Mouse (Mus musculus): ENCODE measurements at regions not wholly inside any gene's neighbourhood (a gene's known extent, or its start where the extent isn't known, plus 50 kb on each side); places are given as distances from the start of the nearest gene placed in this dataset.
"Not testable (repeated sequence)": the region's sequence is repeated elsewhere in the genome, so short reads cannot be mapped to it uniquely, and the experiment has no call there.

GRCm38 (mm10) chr17:29435345-29436006, 55.1 kb upstream of the Pim1 start:
- Histone ChIP-seq H3K27ac (ENCODE audit: control insufficient read depth, insufficient read depth, low read depth, low read length) (no peak overlapping the region), H3K4me1 (ENCODE audit: control insufficient read depth, insufficient read depth, low read length) (peaks cover 14% of the 10 kb centered on the region), H3K36me3 (ENCODE audit: control insufficient read depth, insufficient read depth, low read length) (no peaks in the 10 kb centered on the region), H3K4me3 (ENCODE audit: control insufficient read depth, low read depth, low read length) (peak overlapping the region; percentile 74), H3K27me3 (ENCODE audit: control insufficient read depth, insufficient read depth, low read length) (0 out of 2 replicates have a peak, but pooled peaks cover 3% of the 10 kb centered on the region)
- TF ChIP-seq CTCF (IDR thresholded peaks at IDR 0.05; ENCODE audit: control insufficient read depth, insufficient read depth, insufficient replicate concordance, low read depth, low read length): no peak
- no peak for TF ChIP-seq POLR2A (IDR thresholded peaks at IDR 0.05; ENCODE audit: control insufficient read depth, low read depth, low read length)

GRCm38 (mm10) chr17:29436484-29436870, 54.1 kb upstream of the Pim1 start:
- H3K4me3 ChIP-seq (ENCODE audit: control insufficient read depth, low read depth, low read length): peak overlapping the region; percentile 96
- not testable (repeated sequence) for H3K36me3 ChIP-seq (ENCODE audit: control insufficient read depth, insufficient read depth, low read length); H3K27me3 ChIP-seq (ENCODE audit: control insufficient read depth, insufficient read depth, low read length)
- peak overlapping the region; percentile 79 for H3K27ac ChIP-seq (ENCODE audit: control insufficient read depth, insufficient read depth, low read depth, low read length)
- peaks cover 11% of the 10 kb centered on the region for H3K4me1 ChIP-seq (ENCODE audit: control insufficient read depth, insufficient read depth, low read length)

GRCm38 (mm10) chr17:29436871-29437534, 53.5 kb upstream of the Pim1 start:
- 0 out of 2 replicates have a peak, but pooled peaks cover 3% of the 10 kb centered on the region for H3K27me3 ChIP-seq (ENCODE audit: control insufficient read depth, insufficient read depth, low read length)
- no peaks in the 10 kb centered on the region for H3K36me3 ChIP-seq (ENCODE audit: control insufficient read depth, insufficient read depth, low read length)
- H3K4me1 ChIP-seq (ENCODE audit: control insufficient read depth, insufficient read depth, low read length): peaks cover 11% of the 10 kb centered on the region
- peak overlapping the region; percentile 79 for H3K27ac ChIP-seq (ENCODE audit: control insufficient read depth, insufficient read depth, low read depth, low read length)
- TF ChIP-seq CTCF (IDR thresholded peaks at IDR 0.05; ENCODE audit: control insufficient read depth, insufficient read depth, insufficient replicate concordance, low read depth, low read length) (no peak), POLR2A (IDR thresholded peaks at IDR 0.05; ENCODE audit: control insufficient read depth, low read depth, low read length) (peak; percentile 59; the same call in 1 of the 2 replicates)
- H3K4me3 ChIP-seq (ENCODE audit: control insufficient read depth, low read depth, low read length): peak overlapping the region; percentile 96

- 0 out of 2 replicates have a peak, but pooled peaks cover 3% of the 10 kb centered on the region for H3K27me3 ChIP-seq (ENCODE audit: control insufficient read depth, insufficient read depth, low read length)
- peaks cover 11% of the 10 kb centered on the region for H3K4me1 ChIP-seq (ENCODE audit: control insufficient read depth, insufficient read depth, low read length)
- no peak overlapping the region for H3K27ac ChIP-seq (ENCODE audit: control insufficient read depth, insufficient read depth, low read depth, low read length)
- no peaks in the 10 kb centered on the region for H3K36me3 ChIP-seq (ENCODE audit: control insufficient read depth, insufficient read depth, low read length)
- peak overlapping the region; percentile 96 for H3K4me3 ChIP-seq (ENCODE audit: control insufficient read depth, low read depth, low read length)
- TF ChIP-seq CTCF (IDR thresholded peaks at IDR 0.05; ENCODE audit: control insufficient read depth, insufficient read depth, insufficient replicate concordance, low read depth, low read length) (no peak), POLR2A (IDR thresholded peaks at IDR 0.05; ENCODE audit: control insufficient read depth, low read depth, low read length) (no peak)
Measured at GRCm38 (mm10) chr17:29437535-29438324, 52.8 kb upstream of the Pim1 start.

GRCm38 (mm10) chr17:29438347-29439235, 52.0 kb upstream of the Pim1 start:
- Histone ChIP-seq H3K36me3 (ENCODE audit: control insufficient read depth, insufficient read depth, low read length) (no peaks in the 10 kb centered on the region), H3K27me3 (ENCODE audit: control insufficient read depth, insufficient read depth, low read length) (0 out of 2 replicates have a peak, but pooled peaks cover 3% of the 10 kb centered on the region), H3K27ac (ENCODE audit: control insufficient read depth, insufficient read depth, low read depth, low read length) (no peak overlapping the region), H3K4me1 (ENCODE audit: control insufficient read depth, insufficient read depth, low read length) (peaks cover 11% of the 10 kb centered on the region), H3K4me3 (ENCODE audit: control insufficient read depth, low read depth, low read length) (peak overlapping the region; percentile 4)
- TF ChIP-seq POLR2A (IDR thresholded peaks at IDR 0.05; ENCODE audit: control insufficient read depth, low read depth, low read length): no peak
- no peak for TF ChIP-seq CTCF (IDR thresholded peaks at IDR 0.05; ENCODE audit: control insufficient read depth, insufficient read depth, insufficient replicate concordance, low read depth, low read length)

GRCm38 (mm10) chr17:29439992-29440391, 50.6 kb upstream of the Pim1 start:
- no peak overlapping the region for H3K27ac ChIP-seq (ENCODE audit: control insufficient read depth, insufficient read depth, low read depth, low read length)
- H3K4me3 ChIP-seq (ENCODE audit: control insufficient read depth, low read depth, low read length): no peak overlapping the region
- TF ChIP-seq CTCF (IDR thresholded peaks at IDR 0.05; ENCODE audit: control insufficient read depth, insufficient read depth, insufficient replicate concordance, low read depth, low read length): no peak
- no peak for TF ChIP-seq POLR2A (IDR thresholded peaks at IDR 0.05; ENCODE audit: control insufficient read depth, low read depth, low read length)
- H3K36me3 ChIP-seq (ENCODE audit: control insufficient read depth, insufficient read depth, low read length): no peaks in the 10 kb centered on the region
- 0 out of 2 replicates have a peak, but pooled peaks cover 3% of the 10 kb centered on the region for H3K27me3 ChIP-seq (ENCODE audit: control insufficient read depth, insufficient read depth, low read length)
- H3K4me1 ChIP-seq (ENCODE audit: control insufficient read depth, insufficient read depth, low read length): peaks cover 11% of the 10 kb centered on the region
